Comparison of ENCODE assay signal across 15 mouse cellular contexts in the genomic region with DNA sequence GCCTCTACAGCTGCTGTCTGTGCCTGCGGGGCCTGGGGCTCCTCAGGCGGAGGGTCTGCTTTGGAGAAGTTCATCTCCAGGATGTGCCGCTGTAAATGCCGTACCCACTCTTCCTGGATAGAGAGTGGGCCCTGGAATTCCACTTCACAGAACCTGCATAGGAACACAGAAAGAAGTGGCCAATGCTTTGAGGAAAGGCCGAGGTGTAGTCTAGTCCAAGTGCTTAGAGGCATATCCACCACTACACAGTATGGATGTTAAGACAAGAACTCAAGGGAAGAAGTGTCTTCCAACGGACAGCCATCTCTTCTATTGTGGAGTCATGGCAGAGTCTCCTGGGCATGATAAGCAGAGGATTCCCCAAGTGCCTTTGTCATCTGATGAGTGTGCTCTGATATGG. TPM values are rescaled to one million over a fixed set of nuclear protein-coding genes. Genes with fewer than 3 reads are reported as not detected.
"Had no signal": no experiment of that assay in that cellular context is flagged by ENCODE, and none has a peak within 500 bp of the region (broad histone marks: within the 10 kb centered on the region; RNA-seq: fewer than 3 reads in every experiment).

No protein-coding gene starts in this region.

- H3K27ac ChIP-seq: liver, embryonic 12.5 days; macrophage; neural tube, embryonic 12.5 days; stomach, embryonic 15.5 days had no signal

- H3K9ac ChIP-seq: limb, embryonic 15.5 days; liver, embryonic 12.5 days; lung, embryonic 14.5 days; stomach, embryonic 15.5 days had no signal

- H3K4me2 ChIP-seq: limb, embryonic 15.5 days; liver, embryonic 12.5 days; lung, embryonic 14.5 days; neural tube, embryonic 12.5 days; stomach, embryonic 15.5 days had no signal

- ATAC-seq: liver, embryonic 12.5 days had no signal

- H3K4me3 ChIP-seq: limb, embryonic 15.5 days; liver, embryonic 12.5 days; megakaryocyte, embryonic 14.5 days; myocyte; neural tube, embryonic 12.5 days; stomach, embryonic 15.5 days had no signal

- H3K9me3 ChIP-seq: limb, embryonic 15.5 days; liver, embryonic 12.5 days; megakaryocyte, embryonic 14.5 days; neural tube, embryonic 12.5 days; stomach, embryonic 15.5 days had no signal

- DNase-seq: kidney, adult 8-10 months; layer of hippocampus, adult 9-11 months; layer of hippocampus, postnatal 36 days; lung, embryonic 14.5 days; lung, postnatal 10 days; right cerebral cortex, postnatal 14 days; thymus, adult 2 months; thymus, postnatal 25 days had no signal

- H3K27me3 ChIP-seq: limb, embryonic 15.5 days; liver, embryonic 12.5 days; megakaryocyte, embryonic 14.5 days; neural tube, embryonic 12.5 days; stomach, embryonic 15.5 days had no signal

RNA-seq across cellular contexts. Expression of gene Rasal3, which starts 48.4 kb away (rescaled TPM):
- polyA plus RNA-seq: myocyte had no signal
